Mouse (Mus musculus): ENCODE data around the gene Slfn9.
"Not testable (repeated sequence)": the region's sequence is repeated elsewhere in the genome, so short reads cannot be mapped to it uniquely, and the experiment has no call there.

The Slfn9 gene

DNA sequence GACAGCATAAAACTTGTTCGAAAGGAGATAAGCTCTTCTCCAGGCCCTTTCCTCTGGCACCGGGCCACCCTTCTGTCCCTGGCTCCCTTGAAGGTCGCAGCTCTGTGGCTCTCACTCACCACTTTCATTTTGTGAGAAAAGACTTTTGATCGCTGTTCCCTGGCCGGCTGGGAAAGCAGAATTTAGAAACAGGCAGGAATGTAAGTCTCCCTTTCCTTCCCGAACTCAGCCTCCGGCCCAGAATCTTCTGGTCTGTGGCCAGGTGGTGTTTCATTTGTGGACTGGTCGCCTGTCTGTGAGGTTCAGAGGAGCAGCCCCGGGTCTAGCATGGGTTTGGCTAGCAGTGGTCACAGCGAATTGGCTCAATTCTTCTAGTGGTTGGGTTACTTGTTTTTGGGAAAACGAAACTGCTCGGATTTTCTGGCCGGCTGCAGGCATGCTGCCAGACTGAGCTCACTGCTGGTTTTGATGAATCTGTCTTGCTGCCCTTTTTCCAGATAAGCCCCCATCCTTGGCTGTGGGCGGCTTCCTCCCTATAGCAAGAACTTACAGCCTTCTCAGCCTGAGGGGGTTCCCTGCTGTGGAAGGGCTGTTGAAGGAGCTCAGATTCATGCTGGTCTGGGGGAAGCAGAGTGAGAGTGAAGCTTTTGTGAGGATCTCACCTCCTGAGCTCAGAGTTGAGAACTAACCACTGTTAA is at the start of gene Slfn9:
Slfn9 (minus strand) TSS at position 362 of the 698 bp plus-strand sequence.
- peak; percentile 55 for DNase-seq (ENCODE audit: low spot score)

DNA sequence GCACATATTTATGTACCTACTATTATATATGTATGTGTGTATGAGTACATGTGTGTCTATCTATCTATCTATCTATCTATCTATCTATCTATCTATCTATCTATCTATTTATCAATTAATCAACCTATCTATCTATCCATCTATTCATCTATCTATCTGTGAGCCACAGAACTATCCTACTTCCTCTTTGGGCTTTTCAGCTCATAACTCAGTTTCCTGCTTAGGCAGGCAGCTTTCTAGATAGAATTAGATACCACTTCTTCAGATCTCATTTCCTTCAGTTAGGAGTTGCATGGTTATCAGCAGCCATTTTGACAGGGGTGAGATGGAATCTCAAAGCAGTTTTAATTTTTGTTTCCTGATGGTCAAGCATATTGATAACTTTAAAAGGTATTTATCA is 49.4 kb upstream of the Slfn9 start:
- no peak for DNase-seq (ENCODE audit: low spot score)

DNA sequence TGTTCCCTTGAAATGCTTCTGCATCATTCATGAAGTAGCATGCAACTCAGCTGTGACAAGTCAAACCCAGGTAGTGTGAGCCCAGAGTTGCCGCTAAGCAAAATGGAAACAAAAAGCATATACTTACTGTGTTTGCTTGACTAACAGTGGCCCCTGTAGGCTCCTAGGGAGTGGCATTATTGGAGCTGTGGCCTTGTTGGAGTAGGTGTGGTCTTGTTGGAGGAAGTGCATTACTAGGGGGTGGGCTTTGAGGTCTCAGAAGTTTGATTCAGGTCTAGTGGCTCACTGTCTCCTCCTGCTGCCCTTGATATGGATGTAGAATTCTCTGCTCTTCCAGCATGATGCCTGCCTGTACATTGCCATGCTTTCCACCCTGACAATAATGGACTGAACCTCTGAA is 48.7 kb upstream of the Slfn9 start:
- DNase-seq (ENCODE audit: low spot score), result peak; percentile 11

DNA sequence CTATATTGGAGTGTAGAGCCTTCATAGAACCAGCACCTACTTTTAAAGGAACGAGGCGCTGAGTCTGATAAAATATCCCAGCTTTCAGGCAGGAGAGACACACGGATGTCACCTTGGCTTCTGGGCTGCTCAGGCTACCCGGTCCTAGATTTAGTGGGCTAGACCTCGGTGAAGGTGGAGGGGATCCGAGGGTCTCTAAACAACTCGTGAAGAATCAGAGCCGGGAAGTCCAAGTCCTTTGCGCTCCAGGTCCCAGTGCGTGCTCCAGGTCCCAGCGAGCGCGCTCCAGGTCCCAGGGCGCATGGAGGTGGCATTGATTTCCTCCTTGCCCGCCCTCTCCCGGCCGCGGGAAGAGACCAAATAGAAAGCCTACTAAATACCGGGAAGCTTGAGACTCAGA is 48.2 kb upstream of the Slfn9 start:
- no peak for DNase-seq (ENCODE audit: low spot score)

DNA sequence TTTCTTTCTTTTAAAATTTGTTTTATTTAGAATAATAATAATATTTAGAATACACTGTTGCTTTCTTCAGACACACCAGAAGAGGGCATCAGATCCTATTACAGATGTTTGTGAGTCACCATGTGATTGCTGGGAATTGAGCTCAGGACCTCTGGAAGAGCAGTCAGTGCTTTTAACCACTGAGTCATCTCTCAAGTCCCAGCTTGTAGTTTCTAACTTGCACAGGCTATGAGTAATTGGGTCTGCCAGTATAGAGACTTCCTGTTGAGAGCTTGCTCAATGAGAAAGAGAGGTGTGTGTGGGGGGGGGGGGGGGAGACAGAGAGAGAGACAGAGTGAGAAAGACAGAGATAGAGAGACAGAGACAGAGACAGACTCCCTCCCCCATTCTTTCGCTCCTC is 47.5 kb upstream of the Slfn9 start:
- DNase-seq (ENCODE audit: low spot score), result no peak

DNA sequence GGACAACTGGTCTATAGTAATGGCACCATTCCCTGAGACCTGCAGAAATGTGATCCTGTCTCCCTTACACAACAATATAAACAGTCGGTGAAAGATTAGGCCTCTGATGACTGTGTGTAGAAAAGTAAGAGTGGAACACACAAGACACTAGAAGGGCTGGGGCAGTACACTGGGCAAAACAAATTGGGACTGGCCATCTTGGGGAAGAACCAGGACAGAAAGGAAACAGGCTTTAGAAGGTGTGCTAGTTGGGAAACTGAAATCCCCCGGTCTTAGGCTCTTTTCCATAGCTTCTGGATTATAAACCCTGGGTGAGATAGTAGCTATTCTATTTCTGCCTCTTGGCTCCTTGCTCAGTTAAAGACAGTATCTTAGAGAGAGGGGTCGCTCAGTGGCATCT is 47.1 kb upstream of the Slfn9 start:
- DNase-seq (ENCODE audit: low spot score), result not testable (repeated sequence)

DNA sequence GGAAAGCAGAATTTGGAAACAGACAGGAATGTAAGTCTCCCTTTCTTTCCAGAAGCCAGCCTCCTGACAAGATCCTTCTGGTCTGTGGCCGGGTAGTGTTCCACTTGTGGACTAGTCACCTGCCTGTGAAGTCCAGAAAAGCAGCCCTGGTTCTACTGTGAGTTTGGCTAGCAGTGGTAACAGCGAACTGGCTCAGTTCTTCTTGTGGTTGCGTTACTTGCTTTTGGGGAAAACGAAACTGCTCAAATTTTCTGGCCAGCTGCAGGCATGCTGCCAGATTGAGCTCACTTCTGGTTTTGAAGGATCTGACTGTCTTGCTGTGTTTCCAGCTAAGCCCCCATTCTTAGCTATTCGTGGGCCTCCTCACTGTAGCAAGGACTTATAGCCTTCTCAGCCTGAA is 29.0 kb upstream of the Slfn9 start, which contains the start of gene Slfn8:
Slfn8 (minus strand) TSS at position 190 of the 400 bp plus-strand sequence.
- no peak for DNase-seq (ENCODE audit: low spot score)

DNA sequence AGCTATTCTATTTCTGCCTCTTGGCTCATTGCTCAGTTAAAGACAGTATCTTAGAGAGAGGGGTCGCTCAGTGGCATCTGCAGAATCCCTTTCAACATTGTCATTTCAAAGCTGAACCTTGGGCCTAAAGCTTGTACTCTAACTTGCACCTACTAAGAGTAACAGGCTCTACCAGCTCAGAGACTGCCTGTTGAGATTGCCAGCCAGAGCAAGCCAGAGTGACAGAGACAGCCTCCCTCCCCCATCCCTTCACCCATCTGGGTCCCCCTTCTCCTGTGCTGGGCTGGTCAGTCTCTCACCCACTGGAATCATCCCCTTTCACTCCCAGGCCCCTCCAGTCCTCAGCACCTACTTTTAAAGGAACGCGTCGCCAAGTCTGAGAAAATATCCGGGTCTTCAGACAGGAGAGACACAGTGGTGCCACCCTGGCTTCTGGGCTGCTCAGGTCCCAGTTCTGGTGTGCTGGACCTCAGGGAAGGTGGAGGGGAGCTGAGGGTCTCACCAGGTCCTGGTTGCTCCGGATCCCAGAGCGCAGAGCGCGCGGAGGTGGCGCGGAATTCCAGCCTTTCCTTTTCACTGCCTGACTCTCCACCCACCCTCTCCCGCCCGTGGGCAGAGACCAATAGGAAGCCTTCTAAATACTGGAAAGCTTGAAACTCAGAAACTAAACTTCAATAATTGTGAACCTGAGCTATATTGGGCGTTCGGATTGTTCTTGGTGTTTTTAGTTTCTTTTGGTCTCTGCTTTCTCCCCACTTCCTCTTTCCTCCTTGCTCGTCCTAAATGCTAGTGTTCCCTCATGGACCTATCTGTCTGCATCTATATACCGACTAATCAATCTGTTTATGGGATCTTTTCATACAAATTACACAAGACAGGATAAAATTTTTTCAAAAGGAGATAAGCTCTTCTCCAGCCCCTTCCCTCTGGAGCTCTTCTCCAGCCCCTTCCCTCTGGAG is 28.2 kb upstream of the Slfn9 start:
- DNase-seq (ENCODE audit: low spot score), result not testable (repeated sequence)

DNA sequence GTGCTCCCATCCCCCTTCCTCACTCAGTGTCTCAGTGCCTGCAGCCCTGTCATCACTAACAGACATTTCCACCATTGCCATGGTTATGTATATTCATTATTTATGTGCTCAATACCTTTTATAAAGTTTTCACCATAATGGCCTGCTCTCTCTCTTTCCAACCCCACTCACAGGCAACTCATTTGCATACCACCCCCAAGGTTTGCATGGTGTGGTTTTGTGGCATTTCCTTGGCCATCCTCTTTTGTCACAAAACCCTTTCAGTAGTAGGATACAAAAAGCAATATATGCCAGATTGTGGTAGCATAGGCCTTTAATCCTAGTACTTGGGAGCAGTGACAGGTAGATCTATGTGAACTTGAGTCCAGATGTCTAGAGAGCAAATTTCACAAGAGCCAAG is 24.5 kb upstream of the Slfn9 start:
- DNase-seq (ENCODE audit: low spot score), result no peak

DNA sequence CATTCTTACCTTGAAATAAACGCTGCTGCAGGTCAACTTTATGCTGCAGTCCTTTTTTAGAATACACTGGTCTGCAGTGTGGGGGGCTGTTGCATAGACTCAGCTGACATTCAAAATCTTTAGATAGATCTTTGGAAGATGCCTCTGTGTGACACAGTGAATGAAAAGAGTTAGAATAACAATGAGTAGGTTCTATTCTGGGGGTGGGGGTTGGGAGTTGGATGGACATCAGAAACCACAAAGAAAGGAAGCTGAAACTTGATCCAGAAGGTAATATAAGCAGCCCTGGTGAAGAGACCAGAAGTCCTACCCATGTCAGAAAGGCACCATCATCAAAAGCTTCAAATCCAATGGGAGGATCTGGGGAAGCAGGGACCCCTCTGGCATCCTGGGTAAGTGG is 21.7 kb upstream of the Slfn9 start:
- DNase-seq (ENCODE audit: low spot score), result no peak

DNA sequence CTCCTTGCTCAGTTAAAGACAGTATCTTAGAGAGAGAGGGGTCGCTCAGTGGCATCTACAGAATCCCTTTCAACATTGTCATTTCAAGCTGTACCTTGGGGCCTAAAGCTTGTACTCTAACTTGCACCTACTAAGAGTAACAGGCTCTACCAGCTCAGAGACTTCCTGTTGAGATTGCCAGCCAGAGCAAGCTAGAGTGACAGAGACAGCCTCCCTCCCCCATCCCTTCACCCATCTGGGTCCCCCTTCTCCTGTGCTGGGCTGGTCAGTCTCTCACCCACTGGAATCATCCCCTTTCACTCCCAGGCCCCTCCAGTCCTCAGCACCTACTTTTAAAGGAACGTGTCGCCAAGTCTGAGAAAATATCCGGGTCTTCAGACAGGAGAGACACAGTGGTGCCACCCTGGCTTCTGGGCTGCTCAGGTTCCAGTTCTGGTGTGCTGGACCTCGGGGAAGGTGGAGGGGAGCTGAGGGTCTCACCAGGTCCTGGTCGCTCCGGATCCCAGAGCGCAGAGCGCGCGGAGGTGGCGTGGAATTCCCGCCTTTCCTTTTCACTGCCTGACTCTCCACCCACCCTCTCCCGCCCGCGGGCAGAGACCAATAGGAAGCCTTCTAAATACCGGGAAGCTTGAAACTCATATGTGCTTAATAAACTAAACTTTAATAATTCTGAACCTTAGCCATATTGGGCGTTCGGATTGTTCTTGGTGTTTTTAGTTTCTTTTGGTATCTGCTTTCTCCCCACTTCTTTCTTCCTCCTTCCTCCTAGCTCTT is 831 bp downstream of the Slfn9 start:
- DNase-seq (ENCODE audit: low spot score), result peak; percentile 77

DNA sequence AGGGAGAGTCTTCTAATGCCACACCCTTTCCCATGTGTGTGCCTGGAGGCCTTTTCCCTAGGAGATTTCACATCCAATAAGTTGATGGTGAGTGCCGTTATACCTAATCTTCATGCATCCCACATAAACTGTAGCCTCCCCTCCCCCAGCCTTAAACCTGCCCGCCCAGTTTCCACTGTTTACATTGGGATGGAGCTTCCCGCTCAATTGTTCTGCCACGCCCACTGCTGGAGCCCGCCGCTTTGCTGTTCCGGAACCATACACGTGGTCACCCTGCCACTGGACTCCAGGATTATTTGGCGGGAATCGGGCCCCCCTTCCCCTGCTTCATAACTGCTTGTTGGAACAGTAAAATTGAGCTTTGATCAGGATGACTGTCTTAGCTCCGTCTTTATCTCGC is 2.3 kb downstream of the Slfn9 start:
- peak; percentile 49 for DNase-seq (ENCODE audit: low spot score)

DNA sequence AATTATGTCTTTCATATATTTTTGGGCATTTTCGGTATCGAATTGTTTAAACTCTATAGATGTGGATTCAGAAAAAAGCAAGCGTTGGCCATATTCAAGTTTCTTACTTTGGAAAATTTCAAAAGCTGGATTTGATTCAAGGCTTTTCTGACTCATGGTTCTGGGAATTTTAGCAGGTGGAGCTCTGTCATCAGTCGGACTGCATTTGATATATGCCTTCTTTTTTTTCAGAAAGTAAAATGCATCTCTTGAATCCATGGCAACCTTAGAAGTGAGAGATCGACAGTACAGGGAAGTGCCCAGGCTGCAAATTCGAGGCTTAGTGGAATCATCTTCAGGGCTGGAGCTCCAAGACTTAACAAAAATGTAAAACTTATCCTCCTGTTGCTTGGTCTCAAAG is 4.0 kb downstream of the Slfn9 start:
- DNase-seq (ENCODE audit: low spot score), result no peak

DNA sequence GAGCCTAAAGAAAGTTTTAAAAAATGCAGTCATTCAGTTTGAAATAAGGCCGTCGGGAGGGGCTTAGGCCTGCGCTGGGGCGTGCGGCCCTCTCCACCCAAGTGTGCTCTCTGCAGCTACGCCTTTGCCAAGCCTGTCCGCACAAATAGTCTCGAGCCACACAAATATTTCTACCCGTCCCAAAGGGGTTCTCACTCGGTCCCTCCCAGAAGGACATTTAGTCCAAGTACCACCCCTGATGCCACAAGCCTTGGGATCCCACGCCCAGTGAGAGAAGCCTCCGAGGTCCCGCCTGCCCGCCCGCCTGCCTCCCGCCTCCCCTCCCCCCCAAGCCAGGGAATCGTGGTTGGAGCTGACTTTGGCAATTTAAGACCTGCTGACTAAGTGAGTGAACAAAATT is 8.4 kb downstream of the Slfn9 start:
- no peak for DNase-seq (ENCODE audit: low spot score)

DNA sequence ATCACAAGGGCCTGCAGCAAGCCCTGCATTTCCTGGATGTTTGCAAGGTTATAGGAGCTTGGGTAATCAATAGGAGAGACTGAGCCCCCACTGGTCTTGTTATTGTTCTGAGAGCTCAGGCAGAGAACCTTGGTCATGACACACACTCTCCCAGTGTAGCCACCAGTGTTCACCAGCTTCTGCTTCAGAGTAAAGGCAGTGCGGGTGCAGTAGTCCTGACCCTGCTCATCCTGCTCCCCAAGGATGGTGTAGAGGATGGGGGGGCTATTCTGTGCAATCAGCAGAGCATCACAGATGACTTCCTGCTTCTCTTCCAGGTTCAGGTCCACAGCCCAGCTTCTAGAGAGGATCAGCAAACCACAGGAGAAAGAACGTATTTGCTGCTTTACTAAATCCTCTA is 9.2 kb downstream of the Slfn9 start:
- not testable (repeated sequence) for DNase-seq (ENCODE audit: low spot score)

DNA sequence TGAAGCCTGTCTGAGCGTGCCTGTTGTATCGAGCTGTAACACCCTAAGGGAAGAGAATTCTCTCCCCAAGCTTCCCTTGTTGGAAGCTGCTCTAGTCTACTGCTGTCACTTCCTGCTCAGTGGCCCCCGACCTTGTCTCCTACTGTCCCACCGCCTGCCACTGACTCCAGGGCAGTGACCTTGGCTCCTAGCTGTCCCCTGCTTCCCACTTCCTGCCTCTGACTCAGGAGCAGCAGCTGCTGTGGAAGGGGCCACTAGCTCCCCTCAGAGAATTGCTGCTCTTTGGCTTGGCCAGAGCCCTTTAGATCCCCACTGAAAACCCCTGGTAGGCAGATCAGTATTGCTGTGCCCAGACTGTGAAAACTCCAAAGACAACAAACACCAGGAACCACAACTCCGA is 17.7 kb downstream of the Slfn9 start:
- DNase-seq (ENCODE audit: low spot score), result no peak

DNA sequence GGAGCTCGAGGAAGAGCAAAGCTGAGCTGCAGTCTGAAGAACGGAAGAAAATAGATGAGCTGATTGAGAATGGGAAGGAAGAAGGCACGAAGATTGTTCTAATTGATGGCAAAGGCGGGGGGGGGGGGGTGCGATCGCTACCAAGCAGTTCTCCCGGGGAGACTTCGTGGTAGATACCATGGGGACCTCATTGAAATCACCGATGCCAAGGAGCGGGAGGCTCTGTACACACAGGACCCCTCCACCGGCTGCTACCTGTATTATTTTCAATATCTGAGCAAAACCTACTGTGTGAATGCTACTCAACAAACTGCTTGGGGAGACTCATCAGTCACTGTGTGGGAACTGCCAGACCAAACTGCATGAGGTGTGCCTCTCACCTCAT is 20.0 kb downstream of the Slfn9 start:
- no peak for DNase-seq (ENCODE audit: low spot score)

DNA sequence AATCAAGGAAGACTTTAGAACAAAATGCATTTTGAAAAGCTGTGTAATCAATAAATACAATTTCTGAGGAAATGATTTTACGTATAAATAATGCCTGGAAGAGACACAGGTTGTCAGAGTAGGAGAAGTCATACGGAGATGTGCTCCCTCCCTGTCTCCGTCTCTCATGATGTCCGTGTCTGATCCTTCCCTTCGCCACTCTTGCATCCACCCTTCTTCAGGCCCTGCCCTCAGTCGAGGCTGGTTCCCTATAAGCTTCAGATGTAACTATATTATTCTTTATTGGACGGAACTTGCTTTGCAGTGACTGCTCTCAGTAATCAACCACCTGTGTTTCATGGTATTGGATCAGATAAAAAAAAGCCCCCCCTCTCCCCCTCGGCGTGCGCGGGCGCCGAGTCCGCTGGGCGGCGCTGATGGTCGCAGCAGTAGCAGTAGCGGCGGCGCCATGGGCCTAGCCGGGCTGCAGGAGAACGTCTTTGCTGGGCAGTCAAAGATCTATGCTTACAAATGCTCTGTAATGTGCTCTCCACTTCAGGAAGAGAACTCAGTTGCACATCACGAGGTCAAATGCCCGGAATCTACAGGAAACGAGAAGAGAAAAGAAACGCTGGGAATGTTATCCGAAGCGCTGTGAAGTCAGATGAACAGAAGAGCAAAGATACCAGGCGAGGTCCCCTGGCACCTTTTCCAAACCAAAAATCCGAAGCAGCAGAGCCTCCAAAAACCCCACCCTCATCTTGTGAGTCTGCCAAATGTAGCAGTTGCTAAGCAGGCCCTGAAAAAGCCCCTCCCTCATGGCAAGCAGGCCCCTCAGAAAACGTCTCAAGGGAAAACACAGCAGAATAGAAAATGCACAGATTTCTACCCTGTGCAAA is 20.7 kb downstream of the Slfn9 start:
- peak; percentile 78 for DNase-seq (ENCODE audit: low spot score)

DNA sequence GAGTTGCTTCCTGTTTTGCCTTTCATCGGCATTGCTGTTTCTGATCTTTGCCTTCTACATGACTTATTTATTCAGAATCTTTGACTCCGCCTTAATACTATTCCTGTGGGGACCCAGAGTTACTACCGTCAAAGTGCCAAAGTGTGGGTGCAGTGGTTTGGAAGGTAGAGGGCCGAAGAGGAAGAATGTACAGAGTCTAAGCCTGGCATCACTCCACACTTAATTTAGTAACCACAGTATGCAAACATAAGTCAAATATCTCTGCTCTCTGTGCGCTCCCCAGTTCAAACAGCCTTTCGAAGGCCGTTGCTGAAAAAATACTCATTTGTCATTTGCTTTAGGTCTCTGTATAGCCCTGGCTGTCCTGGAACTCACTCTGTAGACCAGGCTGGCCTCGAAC is 29.4 kb downstream of the Slfn9 start:
- DNase-seq (ENCODE audit: low spot score), result no peak

DNA sequence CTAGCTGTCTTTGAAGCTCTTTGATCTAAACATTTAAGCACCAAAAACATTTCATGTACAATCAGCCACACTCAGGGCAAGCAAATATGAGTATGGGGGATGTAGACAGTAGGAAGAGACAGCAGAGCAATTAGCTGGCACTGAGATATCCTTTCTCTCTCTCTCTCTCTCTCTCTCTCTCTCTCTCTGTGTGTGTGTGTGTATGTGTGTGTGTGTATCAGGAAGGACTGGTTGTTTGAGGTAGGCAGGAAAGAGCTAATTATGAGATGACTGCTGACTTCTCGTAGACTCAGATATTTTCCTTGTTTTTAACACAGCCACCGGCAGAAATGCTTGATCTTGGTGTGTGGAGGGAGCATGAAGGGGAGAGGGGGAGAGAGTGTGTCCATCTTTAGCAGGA is 29.9 kb downstream of the Slfn9 start:
- no peak for DNase-seq (ENCODE audit: low spot score)

DNA sequence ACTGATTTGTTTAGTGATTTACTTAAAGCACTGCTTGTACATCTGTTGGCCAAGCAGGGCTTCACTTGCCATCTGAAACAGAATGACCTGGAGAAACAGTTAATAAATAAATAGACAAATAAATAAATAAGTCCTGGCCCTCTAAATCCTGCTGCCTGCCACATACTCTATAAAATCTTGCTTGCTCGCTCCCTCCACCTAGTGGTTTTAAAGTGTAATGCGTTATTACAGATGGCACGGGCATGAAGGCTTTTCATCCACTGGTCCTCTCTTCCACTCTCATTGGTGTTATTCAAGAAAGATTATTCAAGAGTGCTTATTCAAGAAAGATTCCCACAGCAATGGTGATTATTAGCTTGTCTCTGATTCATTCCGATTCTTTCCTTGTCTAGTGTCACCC is 32.0 kb downstream of the Slfn9 start:
- DNase-seq (ENCODE audit: low spot score), result peak; percentile 62

DNA sequence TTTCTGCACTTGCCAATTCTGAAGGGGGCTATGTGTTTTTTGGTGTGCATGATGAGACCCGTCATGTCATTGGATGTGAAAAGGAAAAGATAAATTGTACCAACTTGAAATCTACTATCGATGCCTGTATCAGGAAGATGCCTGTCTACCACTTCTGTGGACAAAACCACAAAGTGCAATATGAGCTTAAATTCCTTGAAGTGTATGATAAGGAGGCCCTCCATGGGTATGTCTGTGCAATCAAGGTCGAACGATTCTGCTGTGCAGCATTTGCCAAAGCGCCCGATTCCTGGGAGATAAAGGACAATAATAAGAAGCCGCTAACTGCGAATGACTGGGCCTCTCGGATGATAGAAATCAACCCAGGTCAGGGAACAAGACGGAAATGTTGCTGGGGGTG is 34.7 kb downstream of the Slfn9 start:
- no peak for DNase-seq (ENCODE audit: low spot score)

All from embryo, embryonic 10.5 days (tissue).